Mouse (Mus musculus): ENCODE data around the gene Gm49359. TPM values are rescaled to one million over a fixed set of nuclear protein-coding genes. Genes with fewer than 3 reads are reported as not detected.
"Not testable (repeated sequence)": the region's sequence is repeated elsewhere in the genome, so short reads cannot be mapped to it uniquely, and the experiment has no call there.

Gene Gm49359
- 1 to 10 TPM; 7.6 to 8.3 TPM for total RNA-seq (2021)
- long read RNA-seq, experiment 1, result 0 reads
- long read RNA-seq, experiment 2, transcript Gm49359-201 (4 exons, 2,492 nt), result major isoform, 6 of 9 reads
- long read RNA-seq, experiment 2, partial matches to known transcripts, result 0 of 9 reads
- long read RNA-seq, experiment 2, other reads (novel, unspliced or antisense), result 1 of 9 reads

GRCm38 (mm10) chr13:62466424-62467334, at the start of gene Gm49359:
Gene Gm49359, minus strand, starts transcription at chr13:62466832.
- DNase-seq (ENCODE audit: low spot score in 2 of 2), result peak; percentile 70 to 72

DNA sequence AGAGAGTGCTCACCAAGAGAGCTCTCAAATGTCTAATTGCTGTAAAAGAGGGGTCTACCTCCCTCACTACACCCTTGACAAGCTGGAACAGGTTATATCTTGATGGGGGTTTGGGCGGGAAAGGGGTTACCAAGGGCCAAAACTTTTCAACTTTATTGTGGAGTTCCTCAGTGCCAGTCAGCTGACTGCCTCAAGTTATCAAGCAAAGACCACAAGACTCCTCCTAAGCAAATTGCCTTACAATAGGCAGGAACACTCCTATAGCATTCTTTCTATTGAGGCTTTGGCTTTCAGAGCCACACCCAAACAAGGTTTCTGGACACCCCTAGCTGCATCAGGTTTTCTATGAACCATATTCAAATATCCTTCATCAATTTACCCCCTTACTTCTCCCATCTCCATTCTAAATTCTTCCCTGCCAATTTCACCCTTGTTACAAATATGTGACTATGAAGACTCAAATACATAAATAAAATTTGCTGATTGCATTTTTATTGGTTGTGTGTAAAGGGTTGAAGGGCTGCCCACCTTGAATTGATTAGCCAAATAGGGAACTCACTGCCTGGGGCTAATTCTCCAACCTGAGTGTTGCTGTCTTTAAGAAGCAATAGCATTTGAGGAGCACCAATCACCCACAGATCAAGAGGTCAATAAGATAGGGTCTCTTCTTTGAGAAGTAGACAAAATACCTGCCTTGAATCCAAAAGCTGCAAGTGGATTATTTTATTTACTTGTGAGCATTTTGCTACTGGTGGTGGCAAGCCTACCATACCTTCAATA, 44.2 kb upstream of the Gm49359 start:
- DNase-seq (ENCODE audit: low spot score in 2 of 2), result not testable (repeated sequence)

GRCm38 (mm10) chr13:62472661-62473060, 6.0 kb upstream of the Gm49359 start:
- DNase-seq (ENCODE audit: low spot score in 2 of 2), result not testable (repeated sequence)

- DNase-seq (ENCODE audit: low spot score in 2 of 2), result not testable (repeated sequence)
Observed at GRCm38 (mm10) chr13:62469947-62470346, 3.3 kb upstream of the Gm49359 start.

Small RNA genes lying within 50 kb of the gene (microRNA-seq; reads per million reads assigned to microRNA genes)
- 0.47 to 1.8 reads per million in 2 experiments for gene Gm22256 (ENCODE audit: borderline number of aligned reads in 2 of 2)

Other genes with a start within 250 kb of the Gm49359 start
- gene Gm3604, start 83.7 kb downstream of the Gm49359 start, total RNA-seq (2021), result under 1 TPM; 0.30 to 0.38 TPM
- not detected for gene Zfp935, start 91.7 kb upstream of the Gm49359 start, total RNA-seq (2021)
- gene Zfp934, start 104.4 kb upstream of the Gm49359 start, total RNA-seq (2021), result 1 to 10 TPM; 3.3 TPM
- gene 6720489N17Rik, start 157.3 kb upstream of the Gm49359 start, total RNA-seq (2021), result 1 to 10 TPM in 1 of 2 experiments, under 1 TPM in 1; 0.93 to 1.2 TPM